Mouse (Mus musculus): Measurements from ENCODE around the gene Map3k9. TPM values are rescaled to one million over a fixed set of nuclear protein-coding genes. Genes with fewer than 3 reads are reported as not detected.
A peak's percentile ranks its signal among the peaks of the same experiment; 100 is the strongest.

The Map3k9 gene
- total RNA-seq, 2 experiments from 2014 or later: 57.3 to 57.4 TPM

DNA sequence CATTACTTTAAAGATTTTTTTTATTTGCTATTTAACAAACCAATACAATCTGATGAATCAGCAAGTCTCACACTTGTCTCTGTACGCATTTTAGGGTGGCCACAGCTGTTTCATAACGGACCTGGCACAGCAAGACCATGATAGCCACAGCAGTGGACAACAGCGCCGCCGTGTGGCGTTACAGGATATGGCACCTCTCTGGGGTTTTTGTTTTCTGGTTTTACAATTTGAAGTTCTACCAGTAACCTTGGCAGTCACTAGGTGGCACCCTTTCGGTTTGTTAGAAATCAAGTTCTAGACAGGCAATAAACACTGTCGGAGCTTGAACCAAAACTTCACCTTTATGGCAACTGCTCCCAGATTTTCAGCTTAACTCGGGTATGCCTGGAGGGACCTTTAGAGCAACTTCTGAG is 7.7 kb upstream of the Map3k9 start:
- peak; percentile 91 to 93 for DNase-seq (ENCODE audit: low spot score in 2 of 2)

DNA sequence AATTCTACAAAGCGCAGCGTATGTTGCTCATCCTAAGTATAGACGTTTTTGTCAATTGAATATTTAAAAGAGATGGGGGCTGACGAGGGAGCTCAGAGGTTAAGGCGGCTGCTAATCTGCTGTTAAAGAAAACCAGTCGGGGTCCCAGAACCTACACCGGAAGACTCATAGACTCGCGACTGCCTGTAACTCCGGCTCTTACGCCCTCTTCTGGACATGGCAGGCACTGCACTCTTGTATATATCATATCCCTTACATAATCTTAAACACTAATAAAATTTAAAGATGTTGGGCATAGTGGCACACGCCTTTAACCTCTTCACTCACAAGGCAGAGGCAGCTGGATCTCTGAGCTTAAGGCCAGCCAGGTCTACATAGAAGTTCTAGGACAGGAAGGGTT is 6.3 kb upstream of the Map3k9 start:
- no peak for DNase-seq (ENCODE audit: low spot score in 2 of 2)

DNA sequence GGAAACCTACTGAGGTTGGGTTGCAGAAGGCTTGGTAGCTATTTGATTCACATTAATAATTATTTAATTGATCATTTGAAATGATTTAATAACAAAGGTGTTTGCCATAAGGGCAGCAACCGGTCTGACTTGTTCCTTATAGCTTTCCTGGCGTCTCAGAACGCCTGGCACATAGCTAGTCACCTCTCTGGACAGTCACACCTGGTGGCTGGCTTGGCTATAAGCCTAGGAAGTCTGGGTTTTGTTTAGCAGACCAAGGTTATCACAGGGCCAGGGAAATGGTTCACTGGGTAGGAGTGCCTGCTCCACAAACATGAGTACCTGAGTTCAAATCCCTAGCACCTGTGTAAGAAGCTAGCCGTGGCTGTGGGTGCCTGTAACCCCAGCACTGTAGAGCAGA is 2.3 kb upstream of the Map3k9 start:
- no peak for DNase-seq (ENCODE audit: low spot score in 2 of 2)

DNA sequence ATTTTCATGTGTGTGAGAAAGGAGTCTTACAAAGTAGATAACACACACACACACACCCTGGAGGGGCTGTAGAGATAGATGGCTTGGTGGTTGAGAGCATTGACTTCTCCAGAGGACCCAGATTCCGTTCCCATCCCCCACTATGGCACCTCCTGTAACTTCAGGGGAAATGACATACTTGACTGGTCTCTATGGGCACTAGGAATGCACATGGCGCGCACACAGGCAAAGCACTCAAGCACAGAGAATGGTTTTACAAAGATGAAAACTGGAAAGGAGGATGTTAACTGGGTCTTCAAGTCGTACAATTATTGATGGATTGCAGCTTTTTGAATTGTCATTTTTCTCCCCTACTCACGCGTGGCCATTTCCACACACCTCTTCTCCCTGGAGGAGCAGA is 1.6 kb upstream of the Map3k9 start:
- DNase-seq (ENCODE audit: low spot score in 2 of 2): no peak

DNA sequence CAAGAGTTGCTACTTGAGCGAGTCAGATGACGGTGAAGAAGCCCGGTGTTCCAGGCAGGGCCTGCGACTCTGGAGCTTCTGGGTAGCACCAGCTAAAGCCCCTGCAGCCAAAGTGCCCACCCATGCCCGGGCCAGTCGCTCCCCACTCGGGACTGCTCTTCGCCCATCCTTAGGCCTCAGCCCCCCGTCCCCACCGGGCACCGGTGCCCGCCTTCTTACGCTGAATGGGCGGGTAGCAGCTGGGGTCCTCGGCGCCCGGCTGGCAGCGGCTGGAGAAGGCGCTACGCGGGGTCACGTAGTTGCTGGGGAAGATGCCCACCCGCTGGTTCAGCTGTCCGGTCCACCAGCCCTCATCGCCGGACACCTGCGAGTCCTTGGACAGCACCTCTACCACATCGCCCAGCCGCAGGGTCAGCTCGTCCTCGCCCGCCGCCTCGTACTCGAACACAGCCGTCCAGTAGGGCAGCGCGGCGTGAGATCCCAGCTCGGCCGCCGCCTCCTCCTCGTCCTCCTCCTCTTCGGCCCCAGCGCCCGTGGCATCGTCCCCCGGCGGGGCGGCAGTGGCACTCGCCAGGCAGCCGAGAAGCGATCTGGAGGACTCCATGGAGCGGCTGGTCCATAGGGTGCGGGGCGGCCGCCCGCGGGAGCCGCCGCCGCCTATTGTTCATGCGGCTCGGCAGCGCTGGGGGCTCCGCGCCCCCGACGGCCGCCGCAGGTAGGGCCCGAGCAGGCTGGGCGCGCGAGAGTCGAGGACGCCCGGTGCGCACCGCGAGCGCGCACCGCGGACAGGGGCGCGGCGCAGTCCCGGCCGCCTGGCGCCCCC is 493 bp downstream of the Map3k9 start:
- peak in 1 of 2 experiments; percentile 34 for DNase-seq (ENCODE audit: low spot score in 2 of 2)

DNA sequence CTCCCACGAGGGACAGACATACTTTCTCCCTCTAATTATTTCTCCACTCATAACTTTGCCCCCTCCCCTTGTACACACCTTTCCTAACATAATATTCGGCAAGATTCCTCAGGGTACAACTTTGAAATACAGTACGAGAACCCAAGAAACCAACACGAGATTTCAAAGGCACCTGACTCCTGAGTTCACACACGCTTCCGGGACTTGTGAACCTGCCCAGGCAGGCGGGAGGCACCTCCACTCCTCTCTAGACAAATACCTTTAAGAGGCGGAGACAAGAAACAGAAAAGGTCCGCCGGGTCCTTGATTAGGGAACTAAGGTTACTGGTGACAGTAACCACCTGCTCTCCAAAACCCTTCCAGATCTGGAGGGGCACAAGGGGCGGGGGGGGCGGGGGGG is 1.1 kb downstream of the Map3k9 start:
- no peak for DNase-seq (ENCODE audit: low spot score in 2 of 2)

DNA sequence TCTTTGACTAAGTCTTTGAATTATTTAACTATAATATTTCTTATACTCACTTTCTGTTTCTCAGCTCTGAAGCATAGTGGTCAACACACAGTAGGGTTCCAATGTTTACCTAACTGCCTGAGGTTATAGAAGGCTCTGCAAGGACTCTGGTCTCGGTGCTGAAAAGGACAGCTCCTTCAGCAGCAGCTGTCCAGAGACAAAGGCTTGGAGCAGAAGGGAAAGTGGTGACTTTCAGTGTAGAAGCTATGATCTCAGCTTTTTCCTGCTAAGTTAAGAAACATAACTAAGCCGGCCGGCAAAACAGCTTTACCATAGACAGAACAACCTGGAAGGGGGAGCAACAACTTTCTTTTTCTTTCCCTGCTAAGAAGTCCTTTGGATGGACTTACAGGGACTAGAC is 4.8 kb downstream of the Map3k9 start:
- DNase-seq (ENCODE audit: low spot score in 2 of 2): no peak

GRCm38 (mm10) chr12:81775641-81776040 is 5.3 kb downstream of the Map3k9 start:
- DNase-seq (ENCODE audit: low spot score in 2 of 2): peak in 1 of 2 experiments; percentile 31

DNA sequence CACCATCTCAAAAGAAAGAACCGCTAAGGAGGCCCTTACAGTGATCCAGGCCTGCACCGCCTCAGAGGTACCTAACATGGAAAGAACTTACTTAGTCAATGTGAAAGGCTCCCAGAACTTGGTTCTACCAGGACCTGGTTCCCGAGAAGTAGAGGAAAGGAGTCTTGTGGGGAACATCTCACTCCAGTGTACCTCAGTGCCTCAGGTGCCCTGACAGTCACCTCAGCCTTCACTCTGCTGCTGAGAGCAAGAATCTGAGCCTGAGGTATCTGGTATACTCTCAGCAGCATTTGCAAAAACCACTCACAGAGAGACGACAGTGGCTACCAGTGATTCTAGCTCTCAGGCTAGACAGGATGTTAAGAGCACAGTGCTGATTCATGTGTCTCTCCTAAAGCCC is 6.8 kb downstream of the Map3k9 start:
- DNase-seq (ENCODE audit: low spot score in 2 of 2): no peak

GRCm38 (mm10) chr12:81769458-81769857 is 11.5 kb downstream of the Map3k9 start:
- no peak for DNase-seq (ENCODE audit: low spot score in 2 of 2)

DNA sequence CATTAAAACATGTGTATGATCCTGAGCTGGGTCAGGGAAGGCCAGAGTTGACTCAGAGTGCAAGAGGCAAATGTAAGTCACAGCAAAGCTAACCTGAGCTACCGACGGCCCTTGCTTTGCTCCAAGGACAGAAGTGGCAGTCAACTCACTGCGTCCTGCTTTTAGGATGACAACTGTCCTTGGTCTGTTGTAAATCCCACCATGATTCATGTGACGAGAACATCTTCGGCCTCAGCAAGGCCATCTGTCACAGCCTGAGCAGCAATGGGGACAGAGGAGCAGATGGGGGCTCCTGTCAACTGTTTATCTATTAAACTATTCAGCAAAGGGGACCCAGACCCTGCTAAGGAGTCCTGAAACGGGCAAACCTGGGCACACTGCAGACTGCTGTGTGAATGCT is 15.6 kb downstream of the Map3k9 start:
- no peak for DNase-seq (ENCODE audit: low spot score in 2 of 2)

DNA sequence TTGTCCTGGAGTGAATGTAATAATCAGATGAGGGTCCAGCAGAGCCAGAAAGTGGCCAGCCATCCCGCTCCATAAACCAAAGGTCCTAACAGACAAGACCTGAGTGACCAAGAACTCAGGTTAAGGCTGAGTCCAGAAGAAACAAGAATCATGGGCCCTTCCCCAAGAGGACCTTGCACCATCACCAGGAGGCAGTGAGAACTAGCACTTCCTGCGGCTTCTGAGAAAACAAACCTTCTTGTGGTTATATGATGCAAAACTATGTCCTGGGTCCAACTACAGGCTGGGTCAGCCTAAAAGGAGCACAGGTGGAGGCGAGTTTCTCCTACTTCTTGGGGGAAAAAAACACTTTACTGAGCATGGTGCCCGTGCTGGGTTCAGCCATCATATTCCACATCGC is 16.6 kb downstream of the Map3k9 start:
- DNase-seq (ENCODE audit: low spot score in 2 of 2): no peak

DNA sequence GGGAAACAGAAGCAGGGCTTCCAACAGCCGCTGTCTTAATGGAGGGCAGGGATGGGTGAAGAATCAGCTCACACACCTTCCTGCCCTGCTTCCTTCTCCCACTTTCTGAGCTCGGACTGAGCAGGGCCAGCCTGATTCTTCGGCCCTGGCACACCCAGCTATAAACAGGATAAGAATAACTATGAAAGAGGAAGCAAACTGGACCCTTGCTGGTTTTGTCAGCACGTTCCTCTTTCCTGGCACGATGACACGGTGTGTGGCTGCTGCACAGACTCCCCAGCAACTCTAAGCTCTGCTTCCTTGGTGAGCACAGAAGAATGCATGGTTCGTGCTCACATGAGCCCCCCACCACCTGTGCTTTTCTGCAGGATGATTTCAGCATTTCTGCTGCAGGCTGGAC is 26.3 kb downstream of the Map3k9 start:
- DNase-seq (ENCODE audit: low spot score in 2 of 2): no peak

GRCm38 (mm10) chr12:81751116-81751515 is 29.9 kb downstream of the Map3k9 start:
- no peak for DNase-seq (ENCODE audit: low spot score in 2 of 2)

DNA sequence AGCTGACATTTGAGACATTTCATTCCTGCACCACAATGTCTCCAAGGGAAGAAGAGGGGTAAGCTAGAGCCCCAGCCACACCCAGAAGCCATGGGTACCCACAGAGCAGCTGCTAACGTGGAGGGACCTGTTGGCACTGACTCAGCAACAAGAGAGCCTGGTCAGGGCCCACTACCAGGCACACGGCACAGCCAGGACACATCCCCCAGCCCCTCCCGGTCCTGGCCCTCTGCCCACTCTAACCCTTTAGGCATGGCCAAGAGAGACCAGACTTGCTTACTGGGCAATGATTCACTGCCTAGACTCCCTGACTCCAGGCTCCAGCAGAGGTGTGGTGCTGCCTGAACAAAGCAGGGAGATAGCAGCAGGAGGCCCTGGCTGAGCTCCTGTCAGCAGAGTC is 32.1 kb downstream of the Map3k9 start:
- DNase-seq (ENCODE audit: low spot score in 2 of 2): no peak

DNA sequence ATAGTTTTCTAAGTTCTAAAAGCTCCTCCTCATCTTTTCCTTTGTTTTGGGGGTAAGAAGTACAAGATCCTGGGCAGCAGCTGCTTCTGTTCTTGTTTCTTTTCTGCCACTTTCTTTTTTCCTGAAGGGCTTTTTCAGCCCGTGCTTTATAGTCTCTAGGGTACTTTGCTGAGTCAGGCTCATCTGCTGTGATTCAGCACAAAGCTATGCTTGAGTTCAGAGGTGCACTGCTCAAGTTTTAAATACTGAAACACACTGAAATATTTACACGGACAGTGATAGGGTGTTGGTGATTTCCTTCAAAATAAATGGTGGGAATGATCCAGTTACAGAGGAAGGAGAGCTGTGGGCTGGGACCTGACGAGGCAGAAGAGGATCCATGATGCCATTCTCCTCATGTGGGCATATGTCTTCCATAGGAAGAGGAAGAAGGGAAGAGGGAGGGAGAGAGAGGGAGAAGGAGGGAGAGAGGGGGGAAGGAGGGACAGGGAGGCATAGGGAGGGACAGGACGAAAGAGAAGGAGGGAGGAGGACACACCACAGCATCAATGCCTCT is 32.9 kb downstream of the Map3k9 start:
- DNase-seq (ENCODE audit: low spot score in 2 of 2): no peak

- DNase-seq (ENCODE audit: low spot score in 2 of 2): no peak
These were observed 34.5 kb downstream of the Map3k9 start for GRCm38 (mm10) chr12:81746400-81747024.

DNA sequence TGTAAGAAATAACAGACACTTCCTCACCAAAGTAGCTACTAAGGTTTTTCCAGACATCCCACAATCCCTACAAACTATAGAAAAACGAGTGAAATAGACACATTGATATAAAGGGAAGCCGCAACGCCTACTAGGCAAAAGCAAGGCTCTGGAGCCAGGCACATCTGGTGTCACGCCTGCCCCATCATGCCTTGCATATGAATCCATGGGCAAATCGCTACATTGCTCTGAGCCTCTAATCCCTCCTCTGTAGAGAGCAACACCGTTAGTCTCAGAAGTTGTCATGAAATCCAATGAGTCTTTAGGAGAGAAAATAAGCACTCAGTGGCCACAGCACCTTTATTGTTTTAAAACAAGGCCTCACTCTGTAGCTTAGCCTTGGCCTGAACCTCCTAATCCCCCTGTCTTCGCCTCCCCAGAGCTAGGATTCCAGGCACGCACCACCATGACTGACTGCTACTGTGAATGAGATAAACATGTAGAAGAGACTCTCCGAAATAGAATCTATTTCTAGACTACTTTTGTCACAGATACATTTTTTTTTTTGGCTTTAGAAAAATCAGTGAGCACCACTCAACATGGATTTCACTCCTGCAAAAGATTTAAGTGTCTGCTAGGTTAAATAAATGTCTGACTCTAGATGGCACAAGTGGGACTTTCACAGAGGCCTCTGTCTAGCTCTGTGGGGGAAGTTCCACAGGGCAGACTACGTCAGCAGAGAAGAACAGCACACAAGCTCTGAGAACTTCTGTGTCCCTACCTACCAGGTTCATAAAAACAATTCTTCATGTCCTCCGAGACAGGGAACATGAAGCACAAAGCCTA is 45.5 kb downstream of the Map3k9 start:
- no peak for DNase-seq (ENCODE audit: low spot score in 2 of 2)

DNA sequence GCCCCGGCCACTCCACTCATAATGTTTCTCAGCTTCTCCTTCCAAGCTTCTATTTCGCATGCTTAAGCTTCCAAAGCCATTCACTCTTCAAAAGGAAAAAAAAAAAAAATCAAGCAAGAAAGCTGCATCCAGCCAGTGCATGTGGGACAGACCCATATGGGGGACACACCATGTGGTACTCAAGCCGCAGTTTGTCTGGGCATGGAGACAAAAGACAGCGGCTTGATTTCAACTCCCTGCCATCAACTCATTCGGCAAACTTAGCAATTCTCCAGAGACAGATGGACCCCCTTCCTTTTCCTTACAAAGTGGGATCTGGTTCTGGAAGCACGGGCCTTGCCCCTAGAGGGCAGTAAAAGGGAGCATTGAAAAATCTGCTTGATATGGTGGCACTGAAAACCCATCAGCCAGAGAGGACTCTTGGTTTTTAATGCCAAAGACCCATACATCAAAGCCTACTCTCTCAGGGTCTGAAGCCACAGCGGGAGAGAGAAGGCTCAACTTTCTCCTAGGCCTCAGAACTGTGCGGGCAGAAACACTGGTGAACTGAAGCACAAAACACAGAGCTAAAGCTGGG is 54.6 kb downstream of the Map3k9 start:
- no peak for DNase-seq (ENCODE audit: low spot score in 2 of 2)

GRCm38 (mm10) chr12:81724776-81725175 is 56.2 kb downstream of the Map3k9 start:
- DNase-seq (ENCODE audit: low spot score in 2 of 2): no peak

GRCm38 (mm10) chr12:81723375-81723774 is 57.6 kb downstream of the Map3k9 start:
- DNase-seq (ENCODE audit: low spot score in 2 of 2): no peak

All from left cerebral cortex, adult 18-20 months (tissue).